ENCODE assay signal across 12 mouse cellular contexts in the genomic region with DNA sequence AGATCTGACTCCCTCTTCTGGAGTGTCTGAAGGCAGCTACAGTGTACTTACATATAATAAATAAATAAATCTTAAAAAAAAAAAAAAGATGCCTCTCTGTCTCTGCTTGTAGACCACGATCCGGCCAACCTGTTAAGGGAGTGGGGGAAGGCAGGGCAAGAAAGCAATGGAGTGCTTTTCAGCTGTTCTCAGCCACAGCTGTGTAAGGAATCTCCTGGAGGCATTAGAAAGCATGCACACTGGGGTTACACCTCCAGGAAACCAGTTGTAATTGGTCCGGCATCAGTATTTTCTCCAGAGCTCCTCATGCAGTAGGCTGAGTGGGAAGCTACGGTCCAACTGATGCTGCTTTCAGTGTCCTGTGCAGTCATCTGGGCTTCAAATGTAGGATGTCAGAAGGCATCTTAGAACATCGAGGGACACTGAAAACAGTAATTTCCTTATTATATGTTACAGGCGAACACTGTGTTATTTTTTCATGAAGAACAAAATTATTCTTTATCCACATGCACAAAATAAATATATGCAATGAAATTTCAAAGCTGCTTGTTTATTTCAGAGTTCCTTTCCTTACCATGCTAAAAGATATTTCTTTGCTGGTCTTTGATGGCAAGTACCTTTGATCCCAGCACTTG.
"Had no signal": no experiment of that assay in that cellular context is flagged by ENCODE, and none has a peak within 500 bp of the region (broad histone marks: within the 10 kb centered on the region; RNA-seq: fewer than 3 reads in every experiment).

No protein-coding gene starts in this region.

- DNase-seq: retina, postnatal 1 day; right cerebral cortex, adult 18-20 months; right cerebral cortex, postnatal 14 days; right cerebral cortex, postnatal 25 days; right cerebral cortex, postnatal 4 days; spleen, adult 18-20 months; thymus, adult 18-20 months; thymus, adult 2 months; thymus, postnatal 14 days; thymus, postnatal 25 days; thymus, postnatal 36 days; thymus, postnatal 4 days had no signal
